Mouse (Mus musculus) hindbrain, embryonic 10.5 days (tissue): ENCODE measurements around the gene Exosc8. TPM values are rescaled to one million over a fixed set of nuclear protein-coding genes. Genes with fewer than 3 reads are reported as not detected.
"Not testable (repeated sequence)": the region's sequence is repeated elsewhere in the genome, so short reads cannot be mapped to it uniquely, and the experiment has no call there.

ENCODE experiments used
- DNase-seq: peaks from one replicate; pipeline ENCODE4 v3.0.0-alpha.2; 2017; ENCODE audit warnings: low spot score
- H3K27ac ChIP-seq: fragments of 300-500 bp; sonication (generic); 2 replicates; pipeline ENCODE4 v1.5.1; 2016; ENCODE audit warnings: mild to moderate bottlenecking, moderate library complexity
- H3K27me3 ChIP-seq: fragments of 300-500 bp; sonication (generic); 2 replicates; pipeline ENCODE4 v1.6.1; 2016; ENCODE audit warnings: mild to moderate bottlenecking; ENCODE audit not compliant: poor library complexity, insufficient read depth, severe bottlenecking
- H3K36me3 ChIP-seq: fragments of 300-500 bp; sonication (generic); 2 replicates; pipeline ENCODE4 v1.6.1; 2016; ENCODE audit warnings: mild to moderate bottlenecking, moderate library complexity
- H3K4me1 ChIP-seq: fragments of 300-500 bp; sonication (generic); replicated peaks from 2 replicates; pipeline ENCODE4 v1.6.1; 2016; ENCODE audit warnings: mild to moderate bottlenecking
- H3K4me3 ChIP-seq: fragments of 300-500 bp; sonication (generic); 2 replicates; pipeline ENCODE4 v1.5.1; 2016; ENCODE audit warnings: mild to moderate bottlenecking, moderate library complexity
- H3K9me3 ChIP-seq: fragments of 300-500 bp; sonication (generic); 2 replicates; pipeline ENCODE4 v1.6.1; 2016; ENCODE audit warnings: mild to moderate bottlenecking, moderate library complexity
- WGBS: fragments of 180-500 bp; shearing (Covaris S2); methylation state at CpG from one replicate; pipeline ENCODE4 v1.1.7; 2016; 5-methylcytosine and 5-hydroxymethylcytosine counted together
- polyA plus RNA-seq: library from polyadenylated mRNA; unstranded; fragments of >200 nt; fragmentation: Nextera tagmentation; extraction: Ambion mirVana; gene quantifications from 2 replicates; pipeline ENCODE4 v1.2.1, GENCODE M21; 2016

Exosc8 gene
- polyA plus RNA-seq = 143 and 175 TPM in 2 replicates

DNA sequence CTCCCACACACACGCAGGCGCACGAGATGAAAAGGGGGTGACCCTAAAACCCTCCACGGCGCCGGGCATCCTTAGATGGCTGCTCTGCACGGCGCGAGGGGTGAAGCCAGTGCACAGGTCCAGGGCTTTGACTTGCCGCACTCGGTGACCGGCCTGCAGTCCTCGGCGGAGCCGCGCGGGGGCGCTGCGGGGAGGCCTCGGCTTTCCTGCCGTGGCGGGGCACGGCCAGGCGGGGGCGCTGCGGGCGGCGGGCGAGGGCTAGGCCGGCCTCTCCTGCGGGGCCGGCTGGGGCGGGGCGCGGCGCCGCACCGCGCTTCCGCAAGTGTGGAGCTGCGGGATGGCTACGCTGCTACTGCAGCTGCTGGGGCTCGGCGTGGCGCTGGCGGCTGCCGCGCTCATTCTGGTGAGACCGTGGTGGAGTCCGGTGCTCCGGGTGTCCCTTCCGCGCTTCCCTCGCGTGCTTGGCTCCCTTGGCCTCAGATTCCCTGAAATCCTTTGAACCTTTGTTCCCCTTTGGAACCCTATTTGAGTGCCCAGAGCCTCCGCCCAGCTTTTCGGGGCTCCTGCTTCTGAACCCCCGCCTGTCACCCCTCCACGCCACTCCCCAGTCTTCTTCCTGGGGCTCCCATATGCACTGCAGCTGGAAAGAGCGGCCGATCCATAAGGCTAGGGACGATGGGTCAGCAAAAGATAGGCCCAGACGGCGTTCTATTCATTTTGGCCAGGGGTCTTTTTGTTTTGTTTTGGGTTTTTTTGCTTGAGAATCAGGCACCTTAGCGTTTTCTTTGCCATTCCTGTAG, at the start of gene Exosc8, which contains the start of gene Alg5:
Gene Exosc8, minus strand, starts transcription at position 147 of the 800 bp plus-strand sequence.
Gene Alg5, plus strand, starts transcription at position 293 of the 800 bp plus-strand sequence.
- H3K4me3 ChIP-seq = peak within 1 kb of the TSS; percentile 81
- H3K27ac ChIP-seq = peak within 1 kb of the TSS; percentile 96
- WGBS = under 1% methylated on average over 57 of the region's 65 CpGs
- H3K4me1 ChIP-seq = peaks cover 17% of the 10 kb centered on the region
- H3K36me3 ChIP-seq = peaks cover 58% of the 10 kb centered on the region
- DNase-seq = peak; percentile 94
- H3K27me3 ChIP-seq = no peaks in the 10 kb centered on the region
- H3K9me3 ChIP-seq = no peaks in the 10 kb centered on the region

DNA sequence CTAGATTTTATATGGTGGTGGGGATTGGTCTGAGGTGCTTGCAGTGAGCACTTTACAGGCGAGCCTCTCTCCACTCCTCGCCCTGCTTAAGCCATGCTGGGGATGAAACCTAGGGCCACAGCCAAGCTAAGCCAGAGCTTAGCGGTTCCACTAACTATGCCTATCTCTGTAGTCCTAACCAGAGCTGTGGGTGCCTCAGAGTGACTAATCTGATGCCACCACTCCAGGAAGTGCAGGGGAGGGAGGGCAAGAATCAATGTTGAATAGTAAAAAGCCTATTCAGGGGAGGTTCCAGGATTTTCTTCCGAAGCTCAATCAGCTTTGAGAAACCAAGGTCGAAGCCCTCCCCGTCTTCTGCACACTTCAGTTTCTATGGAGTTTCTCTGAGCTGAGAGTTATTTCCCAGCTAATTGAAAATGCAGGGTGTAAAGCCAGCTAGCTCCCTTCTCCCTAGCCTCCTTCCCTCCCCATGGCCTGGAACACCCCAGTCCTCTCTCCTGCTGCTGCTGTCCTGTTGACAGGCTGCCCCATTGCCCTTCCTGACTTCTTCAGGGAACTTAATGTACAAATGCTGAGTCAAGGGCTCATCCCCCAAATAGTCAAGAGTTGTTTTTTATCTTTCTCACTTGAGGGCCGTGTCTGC, 40.9 kb upstream of the Exosc8 start:
- 76% methylated on average over 7 of the region's 7 CpGs for WGBS
- Histone ChIP-seq H3K4me3 (no peak overlapping the region), H3K27ac (no peak overlapping the region), H3K36me3 (no peaks in the 10 kb centered on the region), H3K9me3 (peaks cover 4% of the 10 kb centered on the region; the same call in 1 of the 2 replicates), H3K4me1 (0 out of 2 replicates have a peak, but pooled peaks cover 3% of the 10 kb centered on the region), H3K27me3 (no peaks in the 10 kb centered on the region)
- DNase-seq = no peak

DNA sequence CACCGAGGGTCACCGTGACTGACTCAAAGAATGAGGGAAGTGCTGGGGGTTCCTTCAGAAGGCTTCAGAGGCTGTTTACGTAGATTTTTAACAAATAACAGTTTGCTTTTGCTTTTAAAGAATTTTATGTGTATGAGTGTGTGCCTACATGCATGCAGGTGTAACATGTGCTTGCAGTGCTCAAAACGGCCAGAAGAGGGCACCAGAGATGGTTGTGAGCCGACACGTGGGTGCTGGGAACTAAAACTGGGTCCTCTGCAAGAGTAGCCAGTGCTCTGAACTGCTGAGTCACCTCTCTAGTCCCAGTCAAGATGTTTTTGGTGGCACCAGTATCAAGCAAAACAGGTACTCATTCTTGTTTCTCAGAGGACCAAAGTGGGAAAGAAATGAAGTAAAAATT, 38.4 kb upstream of the Exosc8 start:
- 83% methylated on average over 6 of the region's 6 CpGs for WGBS

DNA sequence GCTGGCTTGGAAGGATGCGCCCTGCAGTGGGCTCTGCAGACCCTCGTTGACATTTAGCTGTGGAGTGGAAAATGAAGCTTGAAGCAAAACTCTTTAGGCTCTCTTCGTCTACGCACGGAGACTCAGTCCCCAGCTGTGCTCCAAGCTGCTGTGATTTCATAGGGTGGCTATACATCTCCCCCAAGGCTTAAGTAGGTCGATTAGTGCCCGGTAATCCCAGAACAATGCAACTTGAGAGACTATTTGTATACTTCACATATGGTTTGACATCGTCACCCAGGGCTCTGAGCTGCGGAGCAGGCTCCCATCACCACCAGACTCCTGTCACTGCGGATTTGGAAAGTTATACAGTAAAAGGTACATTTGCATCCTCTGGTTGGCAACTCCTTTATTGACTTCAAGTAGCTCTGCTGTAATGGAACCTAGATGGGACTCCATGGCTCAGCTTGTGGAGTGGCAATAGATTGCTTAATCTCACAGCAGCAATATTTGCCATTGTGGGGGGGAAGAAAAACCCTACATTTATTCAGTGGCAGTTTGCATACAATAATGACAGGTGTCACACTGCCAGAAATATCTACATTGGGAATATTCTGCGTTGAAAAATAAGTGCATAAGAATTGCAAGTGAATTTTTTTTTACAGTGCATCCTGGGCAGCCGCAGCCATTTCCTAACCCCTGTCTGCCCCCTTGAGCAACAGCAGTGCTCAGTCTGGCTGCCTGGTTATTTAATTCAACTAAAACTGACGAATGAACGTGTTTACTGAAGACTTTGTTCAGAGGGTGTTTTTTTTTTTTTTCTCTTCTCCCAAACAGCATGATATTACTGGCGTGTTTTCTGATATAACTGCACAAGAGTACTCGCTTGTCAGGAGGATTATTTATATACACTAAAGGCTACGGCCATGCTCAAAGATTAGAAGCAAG, 34.4 kb upstream of the Exosc8 start:
- no peak overlapping the region for H3K4me3 ChIP-seq
- H3K27ac ChIP-seq = no peak overlapping the region
- no peaks in the 10 kb centered on the region for H3K27me3 ChIP-seq
- peaks cover 4% of the 10 kb centered on the region; the same call in 1 of the 2 replicates for H3K9me3 ChIP-seq
- no peak for DNase-seq
- no peaks in the 10 kb centered on the region for H3K4me1 ChIP-seq
- no peaks in the 10 kb centered on the region for H3K36me3 ChIP-seq
- WGBS = 80% methylated on average over 17 of the region's 17 CpGs

More for the DNA sequence above, 38.4 kb upstream of the Exosc8 start:
- no peaks in the 10 kb centered on the region for H3K27me3 ChIP-seq
- no peak overlapping the region for H3K4me3 ChIP-seq
- H3K9me3 ChIP-seq = peaks cover 4% of the 10 kb centered on the region; the same call in 1 of the 2 replicates
- 0 out of 2 replicates have a peak, but pooled peaks cover 3% of the 10 kb centered on the region for H3K4me1 ChIP-seq
- H3K27ac ChIP-seq = no peak overlapping the region
- no peaks in the 10 kb centered on the region for H3K36me3 ChIP-seq
- DNase-seq = no peak

DNA sequence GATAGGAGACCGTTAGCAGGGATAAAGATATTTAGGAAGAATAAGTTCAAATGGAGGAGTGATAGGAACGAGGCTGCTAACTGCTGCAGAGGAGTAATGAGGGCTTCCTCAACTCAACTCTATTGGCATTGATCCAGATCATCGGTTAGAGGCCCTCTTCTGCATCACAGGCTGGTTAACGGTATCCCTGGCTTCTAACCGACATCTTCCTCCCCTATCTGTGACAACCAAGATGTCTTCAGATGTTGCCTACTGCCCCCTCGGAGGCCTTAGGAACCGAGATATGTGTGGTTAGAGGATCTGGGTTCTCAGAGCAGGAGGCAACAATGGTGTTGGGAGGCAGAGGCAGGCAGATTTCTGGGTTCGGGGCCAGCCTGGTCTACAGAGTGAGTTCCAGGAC, 33.4 kb upstream of the Exosc8 start:
- H3K4me1 ChIP-seq = 0 out of 2 replicates have a peak, but pooled peaks cover 3% of the 10 kb centered on the region
- no peak for DNase-seq
- no peaks in the 10 kb centered on the region for H3K27me3 ChIP-seq
- no peak overlapping the region for H3K4me3 ChIP-seq
- 92% methylated on average over 8 of the region's 8 CpGs for WGBS
- peaks cover 2% of the 10 kb centered on the region; the same call in 1 of the 2 replicates for H3K9me3 ChIP-seq
- H3K36me3 ChIP-seq = no peaks in the 10 kb centered on the region
- H3K27ac ChIP-seq = no peak overlapping the region

DNA sequence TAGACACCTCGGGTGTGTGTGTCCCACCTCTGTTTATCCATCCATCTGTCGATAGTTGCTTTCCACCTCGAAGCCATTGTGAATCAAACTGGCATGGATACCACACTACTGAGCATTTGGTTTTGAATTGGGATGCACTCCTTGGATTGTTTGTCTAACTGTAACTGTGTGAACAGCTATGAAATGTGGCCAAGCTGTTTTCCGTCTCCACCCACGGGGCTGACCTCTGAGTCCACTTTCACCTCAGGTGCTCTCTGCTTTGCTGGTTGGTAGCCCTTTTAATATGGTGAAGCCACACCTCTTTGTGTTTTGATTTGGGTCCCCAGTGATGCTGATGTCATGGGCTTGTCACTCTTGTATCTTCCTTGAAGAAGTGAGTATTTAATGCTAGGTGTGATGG, 31.6 kb upstream of the Exosc8 start:
- no peaks in the 10 kb centered on the region; the same call in 1 of the 2 replicates for H3K9me3 ChIP-seq

DNA sequence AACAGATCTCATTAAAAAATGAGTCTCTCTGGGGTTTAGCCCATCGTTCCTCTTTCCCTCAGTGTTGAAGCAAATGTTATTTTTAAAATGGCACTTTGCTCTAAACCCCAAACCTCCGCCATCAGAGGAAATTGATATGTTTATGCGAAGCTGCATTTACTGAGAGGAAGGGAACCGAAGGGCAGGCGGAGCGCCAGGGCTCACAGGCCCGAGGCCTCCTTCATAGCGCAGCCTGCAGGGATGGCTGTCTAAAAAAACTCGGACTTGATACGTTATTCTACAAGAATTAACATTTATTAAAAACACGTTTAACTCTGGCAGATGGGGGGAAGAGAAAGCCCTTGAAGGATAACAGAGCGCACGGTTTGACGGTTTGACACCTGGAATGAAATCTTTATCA, 30.8 kb upstream of the Exosc8 start:
- H3K27me3 ChIP-seq = no peaks in the 10 kb centered on the region
- WGBS = 83% methylated on average over 14 of the region's 14 CpGs
- H3K4me1 ChIP-seq = peaks cover 14% of the 10 kb centered on the region
- no peak overlapping the region for H3K27ac ChIP-seq
- no peaks in the 10 kb centered on the region; the same call in 1 of the 2 replicates for H3K9me3 ChIP-seq
- DNase-seq = no peak
- no peaks in the 10 kb centered on the region for H3K36me3 ChIP-seq
- no peak overlapping the region for H3K4me3 ChIP-seq

More for the DNA sequence above, 31.6 kb upstream of the Exosc8 start:
- WGBS = 87% methylated on average over 5 of the region's 5 CpGs
- no peak overlapping the region for H3K27ac ChIP-seq
- H3K27me3 ChIP-seq = no peaks in the 10 kb centered on the region
- no peak overlapping the region for H3K4me3 ChIP-seq
- H3K36me3 ChIP-seq = no peaks in the 10 kb centered on the region
- no peak for DNase-seq
- peaks cover 6% of the 10 kb centered on the region; the same call in 1 of the 2 replicates for H3K4me1 ChIP-seq

DNA sequence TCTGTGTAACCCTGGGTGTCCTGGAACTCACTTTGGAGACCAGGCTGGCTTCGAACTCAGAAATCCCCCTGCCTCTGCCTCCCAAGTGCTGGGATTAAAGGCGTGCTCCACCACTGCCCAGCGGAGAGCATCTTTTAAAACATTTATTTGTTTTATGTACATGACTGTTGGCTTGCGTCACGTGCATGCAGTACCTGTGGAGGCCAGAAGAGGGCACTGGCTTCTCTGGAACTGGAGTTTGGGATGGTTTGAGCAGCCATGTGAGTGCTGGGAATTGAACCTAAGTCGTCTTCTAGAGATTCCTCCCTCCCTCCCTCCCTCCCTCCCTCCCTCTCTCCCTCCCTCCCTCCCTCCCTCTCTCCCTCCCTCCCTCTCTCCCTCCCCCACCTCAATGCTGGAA, 30.3 kb upstream of the Exosc8 start:
- WGBS = 85% methylated on average over 6 of the region's 6 CpGs
- not testable (repeated sequence) for H3K27ac ChIP-seq, H3K27me3 ChIP-seq, H3K4me3 ChIP-seq, H3K36me3 ChIP-seq, H3K9me3 ChIP-seq
- H3K4me1 ChIP-seq = peaks cover 19% of the 10 kb centered on the region
- peak; percentile 18 for DNase-seq

DNA sequence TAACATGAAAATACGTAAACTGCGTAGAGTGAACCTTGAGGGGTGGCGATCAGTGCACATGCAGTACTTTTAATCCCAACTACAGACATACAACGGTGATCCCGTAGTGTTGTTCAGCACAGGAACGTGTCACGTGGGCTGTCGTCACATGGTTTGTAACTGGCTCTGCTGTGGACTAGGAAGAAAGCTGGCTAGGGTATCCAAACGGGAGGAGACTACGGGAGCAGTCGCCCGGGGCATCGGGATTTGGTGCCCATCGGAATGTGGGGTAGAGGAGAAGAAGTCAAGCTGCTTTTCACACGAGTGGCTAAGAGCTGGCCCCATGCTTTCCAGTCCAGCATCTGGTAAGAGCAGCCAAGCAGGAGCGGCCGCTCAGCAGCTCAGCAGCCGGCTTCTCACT, 29.2 kb upstream of the Exosc8 start:
- peak; percentile 44 for DNase-seq
- Histone ChIP-seq H3K9me3 (no peaks in the 10 kb centered on the region; the same call in 1 of the 2 replicates), H3K27me3 (no peaks in the 10 kb centered on the region), H3K27ac (0 out of 2 replicates have a peak overlapping the region, but pooled peaks have one; percentile 13), H3K36me3 (no peaks in the 10 kb centered on the region), H3K4me1 (peaks cover 22% of the 10 kb centered on the region), H3K4me3 (peak overlapping the region; percentile 27)
- WGBS = 62% methylated on average over 18 of the region's 18 CpGs

DNA sequence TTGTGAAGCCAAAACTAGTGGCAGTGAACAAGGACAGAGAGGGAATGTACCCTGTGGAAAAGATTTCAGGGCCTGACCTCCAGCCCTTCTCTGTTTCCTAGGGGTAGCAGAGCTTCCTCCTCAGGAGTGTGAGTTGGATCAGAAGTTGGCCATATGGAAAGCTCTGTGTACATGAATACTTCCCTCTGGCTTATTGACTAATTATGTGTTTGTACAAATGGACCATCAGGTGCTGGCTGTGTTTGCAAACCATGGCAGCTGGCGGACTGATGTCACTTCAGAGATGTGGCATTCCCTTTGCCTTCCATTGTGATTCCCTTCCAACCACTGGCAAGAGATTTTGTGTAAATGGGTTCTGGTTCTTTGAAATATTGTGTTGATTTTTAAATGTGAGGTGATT, 26.1 kb upstream of the Exosc8 start:
- Histone ChIP-seq H3K27me3 (peaks cover 20% of the 10 kb centered on the region), H3K36me3 (no peaks in the 10 kb centered on the region), H3K4me1 (peaks cover 30% of the 10 kb centered on the region), H3K4me3 (no peak overlapping the region), H3K9me3 (no peaks in the 10 kb centered on the region; the same call in 1 of the 2 replicates), H3K27ac (no peak overlapping the region; the same call in 1 of the 2 replicates)
- DNase-seq = no peak
- WGBS = 81% methylated on average over 1 of the region's 1 CpGs

DNA sequence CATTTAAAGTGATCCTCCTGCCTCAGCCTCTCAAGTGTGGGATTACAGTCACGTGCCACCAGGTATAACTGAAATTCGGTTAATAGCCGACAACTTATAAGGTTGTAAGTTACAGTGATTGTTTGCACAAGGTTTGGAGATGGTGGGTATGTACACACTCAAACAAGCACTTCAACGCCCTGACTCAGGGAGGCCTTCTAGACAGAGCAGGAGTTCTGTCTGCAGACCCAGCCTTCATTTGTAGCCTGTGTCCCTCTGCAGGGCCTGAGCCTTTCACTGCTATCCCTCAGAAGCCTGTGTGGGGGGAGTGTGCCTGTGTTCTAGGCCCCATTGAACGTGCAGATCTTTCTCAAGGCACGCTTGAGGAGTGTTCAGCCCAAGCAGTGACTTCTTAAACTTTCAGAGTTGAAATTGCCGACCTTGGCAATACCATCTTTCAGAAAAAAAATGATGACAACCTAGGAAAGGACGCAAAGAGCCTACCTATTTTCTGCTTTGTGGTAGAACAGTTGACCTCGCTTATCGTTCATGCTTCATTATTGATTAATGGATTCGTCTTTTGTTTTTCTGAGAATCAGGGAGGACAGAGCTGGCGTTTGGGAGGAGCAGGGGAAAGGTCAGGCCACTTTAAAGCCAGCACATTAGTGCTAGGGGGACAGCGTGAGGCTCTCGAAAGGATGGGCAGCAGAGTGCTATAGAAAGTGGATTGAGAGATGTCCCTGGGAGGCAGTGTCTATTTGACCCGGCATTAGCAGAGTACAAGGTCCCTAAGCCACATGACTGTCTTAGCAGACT, 25.3 kb upstream of the Exosc8 start:
- WGBS = 48% methylated on average over 15 of the region's 15 CpGs
- Histone ChIP-seq H3K9me3 (no peaks in the 10 kb centered on the region; the same call in 1 of the 2 replicates), H3K4me1 (peaks cover 38% of the 10 kb centered on the region), H3K4me3 (no peak overlapping the region), H3K27ac (no peak overlapping the region; the same call in 1 of the 2 replicates), H3K27me3 (peaks cover 28% of the 10 kb centered on the region), H3K36me3 (no peaks in the 10 kb centered on the region)
- no peak for DNase-seq
